Mouse (Mus musculus) layer of hippocampus, adult 8-10 months (tissue): ENCODE measurements around the gene Trim17. TPM values are rescaled to one million over a fixed set of nuclear protein-coding genes. Genes with fewer than 3 reads are reported as not detected.

Experiments
- DNase-seq, 2 experiments: peaks; one replicate each; pipeline ENCODE4 v3.0.0; 2022; ENCODE audit warnings: low spot score in 2 of 2
- total RNA-seq, 4 experiments: library from RNA; stranded (reverse); gene quantifications; 2 replicates each; pipeline ENCODE4 v1.2.4; 2022

The Trim17 gene
- total RNA-seq, 4 experiments from 2014 or later = 2.8 to 6.3 (median 4.8) TPM

- no peak for DNase-seq
Observed at GRCm38 (mm10) chr11:58968551-58968950, 14.1 kb downstream of the Trim17 start.

GRCm38 (mm10) chr11:58969027-58969426 lies 14.5 kb downstream of the Trim17 start:
- DNase-seq = no peak

- no peak for DNase-seq
Observed at GRCm38 (mm10) chr11:58969659-58970058, 15.2 kb downstream of the Trim17 start.

- DNase-seq = no peak
Observed at GRCm38 (mm10) chr11:58970831-58971530, 16.5 kb downstream of the Trim17 start.

GRCm38 (mm10) chr11:58971796-58972195 lies 17.3 kb downstream of the Trim17 start:
- no peak for DNase-seq

- no peak for DNase-seq
Observed at GRCm38 (mm10) chr11:58974414-58974813, 19.9 kb downstream of the Trim17 start.

GRCm38 (mm10) chr11:58977150-58977549 lies 22.7 kb downstream of the Trim17 start:
- DNase-seq = no peak

GRCm38 (mm10) chr11:58977607-58978026 lies 23.1 kb downstream of the Trim17 start:
- DNase-seq = no peak

- no peak for DNase-seq
Observed at GRCm38 (mm10) chr11:58978027-58978705, 23.7 kb downstream of the Trim17 start, which contains the start of gene Trim11. Trim11 (plus strand) TSS chr11:58978093.

GRCm38 (mm10) chr11:58978706-58979030 lies 24.2 kb downstream of the Trim17 start:
- DNase-seq = no peak

- no peak for DNase-seq
Observed at GRCm38 (mm10) chr11:58979183-58979582, 24.7 kb downstream of the Trim17 start.

- no peak for DNase-seq
Observed at GRCm38 (mm10) chr11:58979661-58980060, 25.2 kb downstream of the Trim17 start.

- DNase-seq = no peak
Observed at GRCm38 (mm10) chr11:58980381-58980990, 26.0 kb downstream of the Trim17 start.

- DNase-seq = peak; percentile 62 to 77
Observed at GRCm38 (mm10) chr11:58981541-58982447, 27.3 kb downstream of the Trim17 start.

- no peak for DNase-seq
Observed at GRCm38 (mm10) chr11:58982471-58983097, 28.1 kb downstream of the Trim17 start.

GRCm38 (mm10) chr11:58983691-58984341 lies 29.3 kb downstream of the Trim17 start:
- no peak for DNase-seq

GRCm38 (mm10) chr11:58984657-58985056 lies 30.2 kb downstream of the Trim17 start:
- DNase-seq = no peak

- no peak for DNase-seq
Observed at GRCm38 (mm10) chr11:58985299-58985917, 30.9 kb downstream of the Trim17 start.

GRCm38 (mm10) chr11:58989166-58989565 lies 34.7 kb downstream of the Trim17 start:
- no peak for DNase-seq

- no peak for DNase-seq
Observed at GRCm38 (mm10) chr11:58990141-58990540, 35.7 kb downstream of the Trim17 start.
